In genomic region chr16:32201004-32201325, GRCm38 (mm10) we compare ENCODE assay signal across 9 mouse cellular contexts. TPM values are rescaled to one million over a fixed set of nuclear protein-coding genes. Genes with fewer than 3 reads are reported as not detected.
DNase-seq lines count a peak whose midpoint lies in the region; ATAC-seq lines count a peak whose summit lies in the region.
"Had no signal": no experiment of that assay in that cellular context is flagged by ENCODE, and none has a peak within 500 bp of the region (broad histone marks: within the 10 kb centered on the region; RNA-seq: fewer than 3 reads in every experiment).

No protein-coding gene starts in this region.

- WGBS in forebrain, embryonic 10.5 days, result 63% methylated on average over 9 of the region's 9 CpGs
- 41% methylated on average over 9 of the region's 9 CpGs for WGBS in forebrain, embryonic 11.5 days
- WGBS in midbrain, embryonic 10.5 days, result 74% methylated on average over 9 of the region's 9 CpGs
- WGBS in midbrain, embryonic 11.5 days, result 63% methylated on average over 9 of the region's 9 CpGs
- WGBS in liver, embryonic 13.5 days (ENCODE audit: insufficient replicate concordance), result 71% methylated on average over 9 of the region's 9 CpGs
- 60% methylated on average over 9 of the region's 9 CpGs for WGBS in stomach, embryonic 16.5 days

- no peaks in the 10 kb centered on the region for H3K27me3 ChIP-seq in forebrain, embryonic 10.5 days (ENCODE audit: poor library complexity, severe bottlenecking)
- no peaks in the 10 kb centered on the region for H3K27me3 ChIP-seq in forebrain, embryonic 11.5 days (ENCODE audit: control insufficient read depth, insufficient read depth, low read length)
- H3K27me3 ChIP-seq in midbrain, embryonic 10.5 days (ENCODE audit: low read depth, poor library complexity, severe bottlenecking), result no peaks in the 10 kb centered on the region
- no peaks in the 10 kb centered on the region for H3K27me3 ChIP-seq in midbrain, embryonic 11.5 days (ENCODE audit: control insufficient read depth, insufficient read depth, low read length)
- no peaks in the 10 kb centered on the region for H3K27me3 ChIP-seq in liver, embryonic 13.5 days
- H3K27me3 ChIP-seq in stomach, embryonic 16.5 days (ENCODE audit: control insufficient read depth, insufficient read depth, low read length), result no peaks in the 10 kb centered on the region

- ATAC-seq in forebrain, embryonic 11.5 days (replicated peaks; ENCODE audit: low FRiP score), result no peak
- no peak for ATAC-seq in midbrain, embryonic 11.5 days (ENCODE audit: low FRiP score)
- no peak for ATAC-seq in liver, embryonic 13.5 days (ENCODE audit: low read depth)
- ATAC-seq in stomach, embryonic 16.5 days (ENCODE audit: insufficient read depth, low FRiP score), result no peak

- peak; percentile 22 for DNase-seq in forebrain, embryonic 10.5 days (ENCODE audit: extremely low spot score, low spot score)
- DNase-seq in forebrain, embryonic 11.5 days (ENCODE audit: low spot score), result no peak
- DNase-seq in midbrain, embryonic 10.5 days (ENCODE audit: low spot score), result no peak
- DNase-seq in midbrain, embryonic 11.5 days (ENCODE audit: low spot score, missing footprints), result no peak
- DNase-seq in liver, embryonic 13.5 days, result no peak
- DNase-seq in right cerebral cortex, postnatal 25 days, result no peak
- no peak for DNase-seq in Muller cell, postnatal 12 days (ENCODE audit: inconsistent ontology term)

- no peak overlapping the region for H3K4me2 ChIP-seq in forebrain, embryonic 11.5 days (ENCODE audit: low read depth, low read length, severe bottlenecking)
- no peak overlapping the region for H3K4me2 ChIP-seq in midbrain, embryonic 11.5 days
- peak overlapping the region; percentile 34; the same call in 1 of the 2 replicates for H3K4me2 ChIP-seq in liver, embryonic 13.5 days
- H3K4me2 ChIP-seq in stomach, embryonic 16.5 days (ENCODE audit: low read depth, low read length), result 0 out of 2 replicates have a peak overlapping the region, but pooled peaks have one; percentile 14

- peak overlapping the region; percentile 66 for H3K27ac ChIP-seq in forebrain, embryonic 10.5 days
- H3K27ac ChIP-seq in forebrain, embryonic 11.5 days (ENCODE audit: low read depth, low read length), result no peak overlapping the region
- H3K27ac ChIP-seq in midbrain, embryonic 10.5 days (replicated peaks), result peak overlapping the region; percentile 55; the same call in 1 of the 2 replicates
- no peak overlapping the region for H3K27ac ChIP-seq in midbrain, embryonic 11.5 days (ENCODE audit: low read depth, low read length)
- H3K27ac ChIP-seq in liver, embryonic 13.5 days, result no peak overlapping the region
- peak overlapping the region; percentile 46; the same call in 1 of the 2 replicates for H3K27ac ChIP-seq in stomach, embryonic 16.5 days (ENCODE audit: low read length)

- H3K9me3 ChIP-seq in forebrain, embryonic 10.5 days, result peaks cover 6% of the 10 kb centered on the region; the same call in 1 of the 2 replicates
- no peaks in the 10 kb centered on the region for H3K9me3 ChIP-seq in forebrain, embryonic 11.5 days (ENCODE audit: control insufficient read depth, low read length)
- H3K9me3 ChIP-seq in midbrain, embryonic 10.5 days (replicated peaks), result peaks cover 4% of the 10 kb centered on the region; the same call in 1 of the 2 replicates
- H3K9me3 ChIP-seq in midbrain, embryonic 11.5 days (ENCODE audit: control insufficient read depth, low read length), result no peaks in the 10 kb centered on the region; the same call in 1 of the 2 replicates
- no peaks in the 10 kb centered on the region for H3K9me3 ChIP-seq in liver, embryonic 13.5 days (replicated peaks)
- no peaks in the 10 kb centered on the region for H3K9me3 ChIP-seq in stomach, embryonic 16.5 days (replicated peaks; ENCODE audit: control insufficient read depth, low read length)

- no peak overlapping the region for H3K9ac ChIP-seq in forebrain, embryonic 11.5 days (ENCODE audit: low read length)
- no peak overlapping the region for H3K9ac ChIP-seq in midbrain, embryonic 11.5 days (ENCODE audit: low read length)
- peak overlapping the region; percentile 56; the same call in 1 of the 2 replicates for H3K9ac ChIP-seq in liver, embryonic 13.5 days
- H3K9ac ChIP-seq in stomach, embryonic 16.5 days (ENCODE audit: low read length), result no peak overlapping the region

- H3K4me1 ChIP-seq in forebrain, embryonic 10.5 days, result peaks cover 14% of the 10 kb centered on the region
- no peaks in the 10 kb centered on the region; the same call in 1 of the 2 replicates for H3K4me1 ChIP-seq in forebrain, embryonic 11.5 days (replicated peaks; ENCODE audit: control insufficient read depth, insufficient read depth, low read length)
- peaks cover 7% of the 10 kb centered on the region for H3K4me1 ChIP-seq in midbrain, embryonic 10.5 days
- H3K4me1 ChIP-seq in midbrain, embryonic 11.5 days (ENCODE audit: control insufficient read depth, insufficient read depth, low read length), result no peaks in the 10 kb centered on the region
- no peaks in the 10 kb centered on the region for H3K4me1 ChIP-seq in liver, embryonic 13.5 days (replicated peaks)
- no peaks in the 10 kb centered on the region for H3K4me1 ChIP-seq in stomach, embryonic 16.5 days (ENCODE audit: control insufficient read depth, insufficient read depth, low read length)

- H3K36me3 ChIP-seq in forebrain, embryonic 10.5 days (replicated peaks), result no peaks in the 10 kb centered on the region
- H3K36me3 ChIP-seq in forebrain, embryonic 11.5 days (ENCODE audit: control insufficient read depth, insufficient read depth, low read length), result no peaks in the 10 kb centered on the region
- no peaks in the 10 kb centered on the region for H3K36me3 ChIP-seq in midbrain, embryonic 10.5 days
- H3K36me3 ChIP-seq in midbrain, embryonic 11.5 days (ENCODE audit: control insufficient read depth, insufficient read depth, low read length), result no peaks in the 10 kb centered on the region
- no peaks in the 10 kb centered on the region for H3K36me3 ChIP-seq in liver, embryonic 13.5 days
- no peaks in the 10 kb centered on the region for H3K36me3 ChIP-seq in stomach, embryonic 16.5 days (ENCODE audit: control insufficient read depth, insufficient read depth, low read length)

- peak overlapping the region; percentile 0; the same call in 1 of the 2 replicates for H3K4me3 ChIP-seq in forebrain, embryonic 10.5 days
- H3K4me3 ChIP-seq in forebrain, embryonic 11.5 days (ENCODE audit: low read depth, low read length), result no peak overlapping the region
- no peak overlapping the region for H3K4me3 ChIP-seq in midbrain, embryonic 10.5 days
- H3K4me3 ChIP-seq in midbrain, embryonic 11.5 days (ENCODE audit: low read depth, low read length), result no peak overlapping the region
- peak overlapping the region; percentile 44 for H3K4me3 ChIP-seq in liver, embryonic 13.5 days (replicated peaks)
- no peak overlapping the region for H3K4me3 ChIP-seq in stomach, embryonic 16.5 days (replicated peaks; ENCODE audit: low read length)
- H3K4me3 ChIP-seq: myocyte had no signal

RNA-seq across cellular contexts. Expression of gene Bex6, which starts 21.3 kb away (rescaled TPM):
- 0.62 TPM in 1 of 2 replicates, not detected in the other for polyA plus RNA-seq in forebrain, embryonic 10.5 days (2016; fragmentation: Nextera tagmentation; extraction: Ambion mirVana)
- polyA plus RNA-seq in forebrain, embryonic 11.5 days (2014; fragmentation: Nextera tagmentation; extraction: Ambion mirVana), result 0.35 TPM in 1 of 2 replicates, not detected in the other
- polyA plus RNA-seq in midbrain, embryonic 10.5 days (2016; fragmentation: Nextera tagmentation; extraction: Ambion mirVana), result 0.25 TPM in 1 of 2 replicates, not detected in the other
- 0.23 TPM in 1 of 2 replicates, not detected in the other for polyA plus RNA-seq in midbrain, embryonic 11.5 days (2014; fragmentation: Nextera tagmentation; extraction: Ambion mirVana)
- 1.3 and 1.5 TPM in 2 replicates for polyA plus RNA-seq in liver, embryonic 13.5 days (2015; fragmentation: Nextera tagmentation; extraction: Ambion mirVana)
- 0.14 TPM in 1 of 2 replicates, not detected in the other for polyA plus RNA-seq in stomach, embryonic 16.5 days (2015; fragmentation: Nextera tagmentation; extraction: Ambion mirVana)
- polyA plus RNA-seq: myocyte had no signal

RNA-seq across cellular contexts. Expression of gene Nrros, which starts 35.6 kb away (rescaled TPM):
- polyA plus RNA-seq in forebrain, embryonic 10.5 days (2016; fragmentation: Nextera tagmentation; extraction: Ambion mirVana), result 7.3 and 9.3 TPM in 2 replicates
- polyA plus RNA-seq in forebrain, embryonic 11.5 days (2014; fragmentation: Nextera tagmentation; extraction: Ambion mirVana), result 6.7 and 7.5 TPM in 2 replicates
- 8.9 and 9.1 TPM in 2 replicates for polyA plus RNA-seq in midbrain, embryonic 10.5 days (2016; fragmentation: Nextera tagmentation; extraction: Ambion mirVana)
- 7.4 and 10.3 TPM in 2 replicates for polyA plus RNA-seq in midbrain, embryonic 11.5 days (2014; fragmentation: Nextera tagmentation; extraction: Ambion mirVana)
- polyA plus RNA-seq in liver, embryonic 13.5 days (2015; fragmentation: Nextera tagmentation; extraction: Ambion mirVana), result 22.6 and 23.9 TPM in 2 replicates
- polyA plus RNA-seq in stomach, embryonic 16.5 days (2015; fragmentation: Nextera tagmentation; extraction: Ambion mirVana), result 17.6 and 21.9 TPM in 2 replicates
- polyA plus RNA-seq: myocyte had no signal

RNA-seq across cellular contexts. Expression of gene Fbxo45, which starts 46.0 kb away (rescaled TPM):
- polyA plus RNA-seq in forebrain, embryonic 10.5 days (2016; fragmentation: Nextera tagmentation; extraction: Ambion mirVana), result 8.3 and 9.8 TPM in 2 replicates
- polyA plus RNA-seq in forebrain, embryonic 11.5 days (2014; fragmentation: Nextera tagmentation; extraction: Ambion mirVana), result 28.0 and 31.1 TPM in 2 replicates
- polyA plus RNA-seq in midbrain, embryonic 10.5 days (2016; fragmentation: Nextera tagmentation; extraction: Ambion mirVana), result 7.0 and 8.6 TPM in 2 replicates
- polyA plus RNA-seq in midbrain, embryonic 11.5 days (2014; fragmentation: Nextera tagmentation; extraction: Ambion mirVana), result 22.1 and 22.8 TPM in 2 replicates
- polyA plus RNA-seq in liver, embryonic 13.5 days (2015; fragmentation: Nextera tagmentation; extraction: Ambion mirVana), result 5.5 and 5.6 TPM in 2 replicates
- 3.5 and 4.3 TPM in 2 replicates for polyA plus RNA-seq in stomach, embryonic 16.5 days (2015; fragmentation: Nextera tagmentation; extraction: Ambion mirVana)

RNA-seq across cellular contexts. Expression of gene Wdr53, which starts 46.1 kb away (rescaled TPM):
- 18.0 and 19.9 TPM in 2 replicates for polyA plus RNA-seq in forebrain, embryonic 10.5 days (2016; fragmentation: Nextera tagmentation; extraction: Ambion mirVana)
- polyA plus RNA-seq in forebrain, embryonic 11.5 days (2014; fragmentation: Nextera tagmentation; extraction: Ambion mirVana), result 17.4 and 20.3 TPM in 2 replicates
- polyA plus RNA-seq in midbrain, embryonic 10.5 days (2016; fragmentation: Nextera tagmentation; extraction: Ambion mirVana), result 18.6 and 19.2 TPM in 2 replicates
- polyA plus RNA-seq in midbrain, embryonic 11.5 days (2014; fragmentation: Nextera tagmentation; extraction: Ambion mirVana), result 16.4 and 19.0 TPM in 2 replicates
- polyA plus RNA-seq in liver, embryonic 13.5 days (2015; fragmentation: Nextera tagmentation; extraction: Ambion mirVana), result 13.0 and 14.3 TPM in 2 replicates
- 18.4 and 19.5 TPM in 2 replicates for polyA plus RNA-seq in stomach, embryonic 16.5 days (2015; fragmentation: Nextera tagmentation; extraction: Ambion mirVana)

Comparison
In these comparisons a context has a peak if more than half of its experiments do, and no peak if none do; other contexts are left out.
1. H3K27ac ChIP-seq: peak in forebrain, embryonic 10.5 days (single experiment), midbrain, embryonic 10.5 days (single experiment) and stomach, embryonic 16.5 days (single experiment); none in forebrain, embryonic 11.5 days (single experiment), midbrain, embryonic 11.5 days (single experiment) and liver, embryonic 13.5 days (single experiment).
2. H3K4me3 ChIP-seq: peak in forebrain, embryonic 10.5 days (single experiment) and liver, embryonic 13.5 days (single experiment); none in forebrain, embryonic 11.5 days (single experiment), midbrain, embryonic 10.5 days (single experiment), midbrain, embryonic 11.5 days (single experiment) and stomach, embryonic 16.5 days (single experiment).
3. H3K4me2 ChIP-seq: peak in liver, embryonic 13.5 days (single experiment) and stomach, embryonic 16.5 days (single experiment); none in forebrain, embryonic 11.5 days (single experiment) and midbrain, embryonic 11.5 days (single experiment).